Mouse (Mus musculus): ENCODE measurements around the gene Dffb.

GRCm38 (mm10) chr4:153993505-153993904, 18.6 kb upstream of the Dffb start:
- no peak for TF ChIP-seq CTCF (conservative IDR thresholded peaks at IDR 0.05; ENCODE audit: low read length)
- no peak for TF ChIP-seq NANOG (IDR thresholded peaks at IDR 0.05; ENCODE audit: borderline replicate concordance, low read length)
- TF ChIP-seq POU5F1 (IDR thresholded peaks at IDR 0.05; ENCODE audit: borderline replicate concordance, low read length) = no peak

All from E14TG2a.4 (cell line).